Comparison of ENCODE assay signal across 8 mouse cellular contexts in the genomic region with DNA sequence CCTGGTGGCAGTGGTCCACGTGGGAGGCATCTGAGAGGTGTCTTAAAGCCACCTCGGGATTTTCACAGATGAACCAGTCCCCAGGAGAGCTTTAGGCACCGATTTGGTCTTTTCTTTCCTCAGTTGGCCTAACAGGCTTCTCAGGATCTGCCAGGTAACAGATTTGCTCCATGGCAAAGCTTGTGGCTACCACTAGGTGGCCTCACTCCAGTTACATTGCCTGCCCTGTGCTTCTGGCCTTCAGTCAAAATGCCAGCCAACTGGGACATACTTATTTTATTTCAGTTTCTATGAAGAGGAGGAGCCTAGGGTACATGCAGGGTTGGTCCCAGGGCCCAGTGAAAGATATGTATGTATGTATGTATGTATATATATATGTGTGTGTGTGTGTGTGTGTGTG. TPM values are rescaled to one million over a fixed set of nuclear protein-coding genes. Genes with fewer than 3 reads are reported as not detected.
DNase-seq lines count a peak whose midpoint lies in the region; ATAC-seq and TF ChIP-seq lines count a peak whose summit lies in the region.

No protein-coding gene starts in this region.

- no peak overlapping the region for H3K27ac ChIP-seq in forebrain, embryonic 14.5 days (ENCODE audit: low read depth, low read length)
- no peak overlapping the region for H3K27ac ChIP-seq in forebrain, embryonic 15.5 days (replicated peaks)
- H3K27ac ChIP-seq in spleen, adult 2 months (ENCODE audit: insufficient read depth, low read length), result no peak overlapping the region
- no peak overlapping the region for H3K27ac ChIP-seq in limb, embryonic 13.5 days
- no peak overlapping the region for H3K27ac ChIP-seq in midbrain, embryonic 16.5 days (ENCODE audit: low read length)

- H3K4me2 ChIP-seq in forebrain, embryonic 14.5 days (ENCODE audit: low read length), result no peak overlapping the region
- H3K4me2 ChIP-seq in forebrain, embryonic 15.5 days (replicated peaks), result no peak overlapping the region
- no peak overlapping the region for H3K4me2 ChIP-seq in limb, embryonic 13.5 days (replicated peaks)
- no peak overlapping the region for H3K4me2 ChIP-seq in midbrain, embryonic 16.5 days (ENCODE audit: low read length)

- no peaks in the 10 kb centered on the region for H3K9me3 ChIP-seq in forebrain, embryonic 14.5 days (replicated peaks; ENCODE audit: control insufficient read depth, low read length)
- no peaks in the 10 kb centered on the region for H3K9me3 ChIP-seq in forebrain, embryonic 15.5 days
- no peaks in the 10 kb centered on the region for H3K9me3 ChIP-seq in limb, embryonic 13.5 days
- H3K9me3 ChIP-seq in midbrain, embryonic 16.5 days (replicated peaks; ENCODE audit: control insufficient read depth, low read length, poor library complexity, severe bottlenecking), result no peaks in the 10 kb centered on the region

- ATAC-seq in forebrain, embryonic 14.5 days, result no peak
- no peak for ATAC-seq in forebrain, embryonic 15.5 days (replicated peaks)
- ATAC-seq in limb, embryonic 13.5 days (ENCODE audit: low FRiP score, low read depth), result peak; percentile 28; the same call in 1 of the 2 replicates
- no peak for ATAC-seq in midbrain, embryonic 16.5 days

- H3K9ac ChIP-seq in forebrain, embryonic 14.5 days (ENCODE audit: low read length), result no peak overlapping the region
- no peak overlapping the region for H3K9ac ChIP-seq in forebrain, embryonic 15.5 days (replicated peaks)
- no peak overlapping the region for H3K9ac ChIP-seq in limb, embryonic 13.5 days
- H3K9ac ChIP-seq in midbrain, embryonic 16.5 days (ENCODE audit: low read depth, low read length), result no peak overlapping the region

- TF ChIP-seq POLR2A in spleen, adult 2 months (IDR thresholded peaks at IDR 0.05; ENCODE audit: low read depth, low read length), result no peak

- H3K27me3 ChIP-seq in forebrain, embryonic 14.5 days (replicated peaks; ENCODE audit: control insufficient read depth, insufficient read depth, low read length), result no peaks in the 10 kb centered on the region
- no peaks in the 10 kb centered on the region for H3K27me3 ChIP-seq in forebrain, embryonic 15.5 days
- H3K27me3 ChIP-seq in spleen, adult 2 months (ENCODE audit: control insufficient read depth, insufficient read depth, low read length), result no peaks in the 10 kb centered on the region
- H3K27me3 ChIP-seq in limb, embryonic 13.5 days, result no peaks in the 10 kb centered on the region
- H3K27me3 ChIP-seq in midbrain, embryonic 16.5 days (ENCODE audit: control insufficient read depth, insufficient read depth, low read depth, low read length), result no peaks in the 10 kb centered on the region

- no peaks in the 10 kb centered on the region for H3K36me3 ChIP-seq in forebrain, embryonic 14.5 days (ENCODE audit: control insufficient read depth, insufficient read depth, low read length)
- H3K36me3 ChIP-seq in forebrain, embryonic 15.5 days, result no peaks in the 10 kb centered on the region
- no peaks in the 10 kb centered on the region for H3K36me3 ChIP-seq in spleen, adult 2 months (ENCODE audit: control insufficient read depth, insufficient read depth, low read length)
- no peaks in the 10 kb centered on the region for H3K36me3 ChIP-seq in limb, embryonic 13.5 days
- H3K36me3 ChIP-seq in midbrain, embryonic 16.5 days (ENCODE audit: control insufficient read depth, insufficient read depth, low read length), result no peaks in the 10 kb centered on the region

- 5% methylated on average over 3 of the region's 3 CpGs for WGBS in forebrain, embryonic 14.5 days
- whole genome bisulfite sequencing in forebrain, embryonic 15.5 days, result 8% methylated on average over 3 of the region's 3 CpGs
- WGBS in spleen, adult 2 months, result 17% methylated on average over 3 of the region's 3 CpGs
- 3% methylated on average over 3 of the region's 3 CpGs for WGBS in limb, embryonic 13.5 days
- WGBS in midbrain, embryonic 16.5 days, result 3% methylated on average over 3 of the region's 3 CpGs

- H3K4me3 ChIP-seq in forebrain, embryonic 14.5 days (ENCODE audit: low read depth, low read length), result no peak overlapping the region
- no peak overlapping the region for H3K4me3 ChIP-seq in forebrain, embryonic 15.5 days
- no peak overlapping the region for H3K4me3 ChIP-seq in spleen, adult 2 months (ENCODE audit: extremely low read depth, insufficient read depth, insufficient read length)
- H3K4me3 ChIP-seq in limb, embryonic 13.5 days, result no peak overlapping the region
- no peak overlapping the region for H3K4me3 ChIP-seq in midbrain, embryonic 16.5 days (ENCODE audit: low read depth, low read length)

- peak; percentile 62 for DNase-seq in forebrain, embryonic 14.5 days (ENCODE audit: low spot score)
- peak in 1 of 2 experiments; percentile 19 for DNase-seq in spleen, adult 2 months (ENCODE audit: low read depth in 1 of 2, low spot score in 2 of 2)
- no peak for DNase-seq in spleen, postnatal 14 days (ENCODE audit: low spot score in 2 of 2)
- peak; percentile 67 for DNase-seq in embryo, embryonic 10.5 days (ENCODE audit: low spot score)
- peak; percentile 54 for DNase-seq in testis, postnatal 10 days (ENCODE audit: low spot score)

- H3K4me1 ChIP-seq in forebrain, embryonic 14.5 days (ENCODE audit: control insufficient read depth, insufficient read depth, low read length), result peaks cover 2% of the 10 kb centered on the region; the same call in 1 of the 2 replicates
- no peaks in the 10 kb centered on the region for H3K4me1 ChIP-seq in forebrain, embryonic 15.5 days
- H3K4me1 ChIP-seq in spleen, adult 2 months (ENCODE audit: control insufficient read depth, insufficient read depth, insufficient read length), result peaks cover 10% of the 10 kb centered on the region; the same call in 1 of the 2 replicates
- H3K4me1 ChIP-seq in limb, embryonic 13.5 days, result peaks cover 17% of the 10 kb centered on the region
- no peaks in the 10 kb centered on the region for H3K4me1 ChIP-seq in midbrain, embryonic 16.5 days (ENCODE audit: control insufficient read depth, insufficient read depth, low read length)

- TF ChIP-seq CTCF in spleen, adult 2 months (IDR thresholded peaks at IDR 0.05; ENCODE audit: extremely low read depth, insufficient read depth, insufficient read length, insufficient replicate concordance), result peak; percentile 51; the same call in 1 of the 2 replicates

RNA-seq across cellular contexts. Expression of a gene that starts 6.9 kb away (rescaled TPM):
- 4.9 and 7.2 TPM in 2 replicates for polyA plus RNA-seq in forebrain, embryonic 14.5 days (2014; fragmentation: Nextera tagmentation; extraction: Ambion mirVana)
- polyA plus RNA-seq in forebrain, embryonic 15.5 days (2015; fragmentation: Nextera tagmentation; extraction: Ambion mirVana), result 6.0 and 6.7 TPM in 2 replicates
- 2.6 and 2.8 TPM in 2 replicates for polyA plus RNA-seq in spleen, adult 2 months (2012; rRNA removed)
- 81.3 and 84.9 TPM in 2 replicates for polyA plus RNA-seq in limb, embryonic 13.5 days (2015; fragmentation: Nextera tagmentation; extraction: Ambion mirVana)
- polyA plus RNA-seq in midbrain, embryonic 16.5 days (2015; fragmentation: Nextera tagmentation; extraction: Ambion mirVana), result 9.6 and 9.7 TPM in 2 replicates

RNA-seq across cellular contexts. Expression of a gene that starts 24.2 kb away (rescaled TPM):
- 39.3 and 44.8 TPM in 2 replicates for polyA plus RNA-seq in forebrain, embryonic 14.5 days (2014; fragmentation: Nextera tagmentation; extraction: Ambion mirVana)
- 42.8 TPM in 2 replicates for polyA plus RNA-seq in forebrain, embryonic 15.5 days (2015; fragmentation: Nextera tagmentation; extraction: Ambion mirVana)
- polyA plus RNA-seq in spleen, adult 2 months (2012; rRNA removed), result 53.3 and 73.3 TPM in 2 replicates
- polyA plus RNA-seq in limb, embryonic 13.5 days (2015; fragmentation: Nextera tagmentation; extraction: Ambion mirVana), result 162 and 169 TPM in 2 replicates
- 20.5 and 26.7 TPM in 2 replicates for polyA plus RNA-seq in midbrain, embryonic 16.5 days (2015; fragmentation: Nextera tagmentation; extraction: Ambion mirVana)

Comparison
In these comparisons a context has a peak if more than half of its experiments do, and no peak if none do; other contexts are left out.
1. DNase-seq: peak in forebrain, embryonic 14.5 days (single experiment), embryo, embryonic 10.5 days (single experiment) and testis, postnatal 10 days (single experiment); none in spleen, postnatal 14 days (0 of 2).